Mouse (Mus musculus) forebrain, embryonic 15.5 days (tissue): Measurements from ENCODE around the gene Arhgap8. TPM values are rescaled to one million over a fixed set of nuclear protein-coding genes. Genes with fewer than 3 reads are reported as not detected.

Experiments used
- ATAC-seq: fragments of 200-750 bp; cut with Nextera tagmentation; replicated peaks from 2 replicates; pipeline ENCODE4 v1.8.0; 2017; ENCODE audit warnings: mild to moderate bottlenecking, moderate TSS enrichment, moderate library complexity
- H3K27ac ChIP-seq: fragments of 300-500 bp; sonication (generic); replicated peaks from 2 replicates; pipeline ENCODE4 v1.5.1; 2015; ENCODE audit warnings: mild to moderate bottlenecking, inconsistent platforms
- H3K27me3 ChIP-seq: fragments of 300-500 bp; sonication (generic); 2 replicates; pipeline ENCODE4 v1.6.1; 2015; ENCODE audit warnings: inconsistent platforms
- H3K36me3 ChIP-seq: fragments of 300-500 bp; sonication (generic); 2 replicates; pipeline ENCODE4 v1.6.1; 2015; ENCODE audit warnings: mild to moderate bottlenecking, inconsistent platforms
- H3K4me1 ChIP-seq: fragments of 300-500 bp; sonication (generic); 2 replicates; pipeline ENCODE4 v1.6.1; 2015; ENCODE audit warnings: inconsistent platforms
- H3K4me2 ChIP-seq: fragments of 300-500 bp; sonication (generic); replicated peaks from 2 replicates; pipeline ENCODE4 v1.6.1; 2015; ENCODE audit warnings: mild to moderate bottlenecking, inconsistent platforms
- H3K4me3 ChIP-seq: fragments of 300-500 bp; sonication (generic); 2 replicates; pipeline ENCODE4 v1.5.1; 2015; ENCODE audit warnings: mild to moderate bottlenecking, inconsistent platforms
- H3K9ac ChIP-seq: fragments of 300-500 bp; sonication (generic); replicated peaks from 2 replicates; pipeline ENCODE4 v1.6.1; 2015; ENCODE audit warnings: mild to moderate bottlenecking, inconsistent platforms
- H3K9me3 ChIP-seq: fragments of 300-500 bp; sonication (generic); 2 replicates; pipeline ENCODE4 v1.6.1; 2016; ENCODE audit warnings: inconsistent platforms
- WGBS: fragments of 180-500 bp; shearing (Covaris S2); methylation state at CpG from one replicate; pipeline ENCODE4 v1.1.7; 2015; ENCODE audit warnings: mixed read lengths; 5-methylcytosine and 5-hydroxymethylcytosine counted together
- polyA plus RNA-seq: library from polyadenylated mRNA; unstranded; fragments of >200 nt; fragmentation: Nextera tagmentation; extraction: Ambion mirVana; gene quantifications from 2 replicates; pipeline ENCODE4 v1.2.1, GENCODE M21; 2015

Arhgap8 gene
- polyA plus RNA-seq, 1 experiment from 2014 or later: 0.60 TPM

GRCm38 (mm10) chr15:84775421-84776174, 55.7 kb downstream of the Arhgap8 start:
- 10% methylated on average over 20 of the region's 20 CpGs for WGBS
- Histone ChIP-seq H3K9ac (peak overlapping the region; percentile 15; the same call in 1 of the 2 replicates), H3K27me3 (no peaks in the 10 kb centered on the region), H3K4me3 (peak overlapping the region; percentile 8; the same call in 1 of the 2 replicates), H3K27ac (peak overlapping the region; percentile 71), H3K4me2 (peak overlapping the region; percentile 34), H3K9me3 (no peaks in the 10 kb centered on the region), H3K4me1 (peaks cover 28% of the 10 kb centered on the region), H3K36me3 (no peaks in the 10 kb centered on the region)
- peak; percentile 35 for ATAC-seq

GRCm38 (mm10) chr15:84778587-84778986, 58.7 kb downstream of the Arhgap8 start:
- 14% methylated on average over 5 of the region's 5 CpGs for WGBS
- Histone ChIP-seq H3K27me3 (no peaks in the 10 kb centered on the region), H3K4me3 (no peak overlapping the region), H3K4me2 (no peak overlapping the region), H3K27ac (no peak overlapping the region; the same call in 1 of the 2 replicates), H3K9me3 (no peaks in the 10 kb centered on the region), H3K36me3 (no peaks in the 10 kb centered on the region), H3K9ac (no peak overlapping the region), H3K4me1 (peaks cover 28% of the 10 kb centered on the region)
- ATAC-seq: no peak

- Histone ChIP-seq H3K4me2 (no peak overlapping the region), H3K27me3 (no peaks in the 10 kb centered on the region), H3K9me3 (no peaks in the 10 kb centered on the region), H3K4me1 (no peaks in the 10 kb centered on the region), H3K36me3 (peaks cover 20% of the 10 kb centered on the region), H3K9ac (no peak overlapping the region), H3K27ac (no peak overlapping the region), H3K4me3 (no peak overlapping the region)
- 95% methylated on average over 16 of the region's 16 CpGs for WGBS
- no peak for ATAC-seq
Measured at GRCm38 (mm10) chr15:84784812-84785211, 65.0 kb downstream of the Arhgap8 start.

- peaks cover 40% of the 10 kb centered on the region for H3K36me3 ChIP-seq
- no peaks in the 10 kb centered on the region for H3K27me3 ChIP-seq
- no peak for ATAC-seq
- no peak overlapping the region for H3K27ac ChIP-seq
- no peak overlapping the region for H3K4me3 ChIP-seq
- H3K4me1 ChIP-seq: no peaks in the 10 kb centered on the region
- H3K9ac ChIP-seq: no peak overlapping the region
- 82% methylated on average over 10 of the region's 10 CpGs for WGBS
- H3K9me3 ChIP-seq: no peaks in the 10 kb centered on the region
- H3K4me2 ChIP-seq: no peak overlapping the region
Measured at GRCm38 (mm10) chr15:84787161-84787560, 67.3 kb downstream of the Arhgap8 start.

GRCm38 (mm10) chr15:84793649-84794048, 73.8 kb downstream of the Arhgap8 start:
- no peak overlapping the region for H3K4me2 ChIP-seq
- H3K4me1 ChIP-seq: no peaks in the 10 kb centered on the region
- WGBS: 73% methylated on average over 5 of the region's 5 CpGs
- H3K36me3 ChIP-seq: peaks cover 70% of the 10 kb centered on the region
- no peak overlapping the region for H3K27ac ChIP-seq
- H3K27me3 ChIP-seq: no peaks in the 10 kb centered on the region
- no peak overlapping the region for H3K9ac ChIP-seq
- H3K9me3 ChIP-seq: no peaks in the 10 kb centered on the region
- ATAC-seq: no peak
- no peak overlapping the region for H3K4me3 ChIP-seq

- WGBS: 71% methylated on average over 5 of the region's 5 CpGs
Measured at GRCm38 (mm10) chr15:84800132-84800531, 80.3 kb downstream of the Arhgap8 start.

GRCm38 (mm10) chr15:84803685-84804084, 83.8 kb downstream of the Arhgap8 start:
- H3K4me1 ChIP-seq: no peaks in the 10 kb centered on the region
- no peaks in the 10 kb centered on the region for H3K27me3 ChIP-seq
- no peak overlapping the region for H3K4me3 ChIP-seq
- H3K4me2 ChIP-seq: no peak overlapping the region
- H3K9me3 ChIP-seq: no peaks in the 10 kb centered on the region
- no peak overlapping the region for H3K9ac ChIP-seq
- no peak overlapping the region for H3K27ac ChIP-seq
- H3K36me3 ChIP-seq: peaks cover 30% of the 10 kb centered on the region
- no peak for ATAC-seq
- WGBS: 45% methylated on average over 3 of the region's 3 CpGs

More at GRCm38 (mm10) chr15:84800132-84800531, 80.3 kb downstream of the Arhgap8 start:
- H3K4me2 ChIP-seq: no peak overlapping the region
- peaks cover 53% of the 10 kb centered on the region for H3K36me3 ChIP-seq
- no peak; the same call in 1 of the 2 replicates for ATAC-seq
- H3K27me3 ChIP-seq: no peaks in the 10 kb centered on the region
- H3K4me3 ChIP-seq: no peak overlapping the region
- no peaks in the 10 kb centered on the region for H3K9me3 ChIP-seq
- H3K9ac ChIP-seq: no peak overlapping the region
- H3K27ac ChIP-seq: no peak overlapping the region
- no peaks in the 10 kb centered on the region for H3K4me1 ChIP-seq

- ATAC-seq: no peak
- H3K9ac ChIP-seq: no peak overlapping the region
- no peaks in the 10 kb centered on the region for H3K27me3 ChIP-seq
- WGBS: 70% methylated on average over 21 of the region's 21 CpGs
- H3K4me3 ChIP-seq: no peak overlapping the region
- no peak overlapping the region for H3K4me2 ChIP-seq
- peaks cover 10% of the 10 kb centered on the region for H3K36me3 ChIP-seq
- H3K27ac ChIP-seq: no peak overlapping the region
- no peaks in the 10 kb centered on the region for H3K9me3 ChIP-seq
- peaks cover 33% of the 10 kb centered on the region for H3K4me1 ChIP-seq
Measured at GRCm38 (mm10) chr15:84809275-84809952, 89.6 kb downstream of the Arhgap8 start.

GRCm38 (mm10) chr15:84811126-84811525, 91.3 kb downstream of the Arhgap8 start:
- WGBS: 79% methylated on average over 5 of the region's 5 CpGs
- Histone ChIP-seq H3K27me3 (no peaks in the 10 kb centered on the region), H3K4me2 (no peak overlapping the region), H3K9ac (no peak overlapping the region), H3K27ac (no peak overlapping the region), H3K9me3 (no peaks in the 10 kb centered on the region), H3K36me3 (no peaks in the 10 kb centered on the region; the same call in 1 of the 2 replicates), H3K4me1 (peaks cover 50% of the 10 kb centered on the region), H3K4me3 (no peak overlapping the region)
- ATAC-seq: no peak

GRCm38 (mm10) chr15:84812831-84813357, 93.0 kb downstream of the Arhgap8 start:
- 13% methylated on average over 11 of the region's 11 CpGs for WGBS
- ATAC-seq: peak; percentile 59
- H3K27ac ChIP-seq: peak overlapping the region; percentile 69
- H3K9me3 ChIP-seq: no peaks in the 10 kb centered on the region
- H3K27me3 ChIP-seq: no peaks in the 10 kb centered on the region
- no peak overlapping the region for H3K4me3 ChIP-seq
- H3K36me3 ChIP-seq: no peaks in the 10 kb centered on the region
- H3K9ac ChIP-seq: no peak overlapping the region; the same call in 1 of the 2 replicates
- H3K4me1 ChIP-seq: peaks cover 65% of the 10 kb centered on the region
- H3K4me2 ChIP-seq: peak overlapping the region; percentile 14; the same call in 1 of the 2 replicates

- no peaks in the 10 kb centered on the region for H3K27me3 ChIP-seq
- H3K36me3 ChIP-seq: no peaks in the 10 kb centered on the region
- 8% methylated on average over 4 of the region's 4 CpGs for WGBS
- peak; percentile 69 for ATAC-seq
- peaks cover 87% of the 10 kb centered on the region for H3K4me1 ChIP-seq
- H3K9me3 ChIP-seq: no peaks in the 10 kb centered on the region
- H3K27ac ChIP-seq: peak overlapping the region; percentile 76
- H3K4me2 ChIP-seq: no peak overlapping the region
- H3K9ac ChIP-seq: no peak overlapping the region
- H3K4me3 ChIP-seq: no peak overlapping the region
Measured at GRCm38 (mm10) chr15:84815171-84815570, 95.3 kb downstream of the Arhgap8 start.

- 44% methylated on average over 3 of the region's 3 CpGs for WGBS
- peaks cover 71% of the 10 kb centered on the region for H3K4me1 ChIP-seq
- H3K9me3 ChIP-seq: no peaks in the 10 kb centered on the region
- no peak overlapping the region for H3K9ac ChIP-seq
- ATAC-seq: no peak
- no peaks in the 10 kb centered on the region for H3K27me3 ChIP-seq
- no peaks in the 10 kb centered on the region for H3K36me3 ChIP-seq
- no peak overlapping the region for H3K4me3 ChIP-seq
- H3K27ac ChIP-seq: no peak overlapping the region
- H3K4me2 ChIP-seq: no peak overlapping the region
Measured at GRCm38 (mm10) chr15:84817589-84817988, 97.7 kb downstream of the Arhgap8 start.
